Mouse (Mus musculus) embryonic fibroblast, embryonic 13.5 days (primary cell): ENCODE measurements around the gene Nfkb2.

Experiments
- CTCF ChIP-seq: IDR thresholded peaks from 2 replicates; pipeline ENCODE4 v1.5.1; 2011; ENCODE audit warnings: mild to moderate bottlenecking, control low read depth, low read length, moderate library complexity, borderline replicate concordance; ENCODE audit not compliant: insufficient read depth
- POLR2A ChIP-seq: IDR thresholded peaks from 2 replicates; pipeline ENCODE4 v1.6.1; 2011; ENCODE audit warnings: low read depth, mild to moderate bottlenecking, control low read depth, low read length, moderate library complexity

DNA sequence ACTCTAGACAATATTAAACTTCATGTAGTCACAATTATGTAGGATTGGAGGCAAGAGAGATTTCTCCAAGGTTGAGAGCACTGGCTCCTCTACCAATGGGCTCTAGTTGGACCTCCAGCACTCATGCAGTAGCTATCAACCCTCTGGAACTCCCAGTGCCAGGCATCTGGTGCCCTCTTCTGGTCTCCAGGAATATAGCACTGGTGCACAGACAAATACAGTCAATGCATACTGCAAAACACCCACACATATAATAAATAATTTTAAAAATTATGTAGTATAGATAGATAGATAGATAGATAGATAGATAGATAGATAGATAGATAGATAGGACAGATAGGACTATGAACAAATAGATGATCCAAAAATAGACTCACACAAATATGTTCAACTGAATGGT is 28.8 kb upstream of the Nfkb2 start:
- no peak for TF ChIP-seq CTCF
- TF ChIP-seq POLR2A, result no peak
